In the genomic region with DNA sequence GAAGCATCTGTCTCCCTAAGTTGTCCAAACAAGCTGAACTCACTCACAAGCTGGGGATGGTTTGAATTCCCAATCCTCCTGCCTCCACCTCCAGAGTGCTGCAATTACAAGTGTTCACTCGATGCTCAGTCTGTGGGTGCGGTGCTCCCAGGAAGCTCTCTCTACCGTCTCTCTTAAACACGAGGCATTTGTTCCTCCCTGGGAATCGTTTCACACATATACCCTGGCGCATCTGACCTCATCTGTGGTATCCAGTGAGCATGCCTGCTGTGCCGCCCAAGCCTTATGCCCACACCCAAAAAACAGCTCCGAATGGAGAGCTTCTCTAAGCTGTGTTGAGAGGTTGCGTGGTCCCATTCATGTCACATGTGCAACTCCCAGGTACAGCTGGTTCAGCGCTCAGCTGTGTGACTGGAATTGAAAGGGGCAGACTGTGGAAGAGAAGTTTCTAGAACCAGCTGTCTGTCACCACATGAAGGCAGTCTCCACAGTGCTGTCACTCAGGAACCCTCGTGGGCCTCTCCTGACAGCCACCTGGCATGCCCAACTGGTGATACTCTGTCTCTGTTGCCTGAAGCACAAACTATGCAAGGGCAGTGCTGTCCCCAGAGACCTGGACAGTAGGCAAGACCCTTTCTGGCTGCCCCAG, we compare ENCODE assay signal across 13 mouse cellular contexts. TPM values are rescaled to one million over a fixed set of nuclear protein-coding genes. Genes with fewer than 3 reads are reported as not detected.
A peak's percentile ranks its signal among the peaks of the same experiment; 100 is the strongest.
DNase-seq lines count a peak whose midpoint lies in the region; ATAC-seq and TF ChIP-seq lines count a peak whose summit lies in the region.
"Had no signal": no experiment of that assay in that cellular context is flagged by ENCODE, and none has a peak within 500 bp of the region (broad histone marks: within the 10 kb centered on the region; RNA-seq: fewer than 3 reads in every experiment).

No protein-coding gene starts in this region.

- H3K9ac ChIP-seq in forebrain, postnatal 0 days: no peak overlapping the region
- H3K9ac ChIP-seq in kidney, embryonic 14.5 days (ENCODE audit: low read depth, low read length): no peak overlapping the region

- ATAC-seq in frontal cortex, adult (ENCODE audit: low TSS enrichment): peak; percentile 58; the same call in 1 of the 2 replicates
- peak; percentile 40 for ATAC-seq in forebrain, postnatal 0 days
- no peak for ATAC-seq in kidney, embryonic 14.5 days (ENCODE audit: low FRiP score, low TSS enrichment)

- TF ChIP-seq CTCF in brain, embryonic 14.5 days (IDR thresholded peaks at IDR 0.05; ENCODE audit: borderline replicate concordance, extremely low read depth, insufficient read depth, insufficient read length): no peak
- TF ChIP-seq CTCF in forebrain, postnatal 0 days (IDR thresholded peaks at IDR 0.05; ENCODE audit: low read depth): no peak

- no peak for DNase-seq in frontal cortex, postnatal 10 days (ENCODE audit: low spot score in 2 of 2)
- DNase-seq in brain, embryonic 14.5 days (ENCODE audit: low read depth): peak; percentile 43
- DNase-seq in forebrain, postnatal 0 days: no peak
- peak; percentile 56 to 61 for DNase-seq in thymus, adult 18-20 months
- DNase-seq in kidney, postnatal 10 days: no peak
- DNase-seq in embryo, embryonic 10 days (ENCODE audit: low spot score): no peak
- DNase-seq: adrenal gland, postnatal 25 days; cerebellum, adult 11-12 months had no signal

- no peaks in the 10 kb centered on the region for H3K9me3 ChIP-seq in forebrain, postnatal 0 days (ENCODE audit: low read length)
- H3K9me3 ChIP-seq in kidney, embryonic 14.5 days (ENCODE audit: control insufficient read depth, low read length): no peaks in the 10 kb centered on the region
- H3K9me3 ChIP-seq: heart, embryonic 10.5 days had no signal

- no peak for TF ChIP-seq POLR2A in brain, embryonic 14.5 days (IDR thresholded peaks at IDR 0.05; ENCODE audit: borderline replicate concordance, extremely low read depth, insufficient read depth, insufficient read length, poor library complexity, severe bottlenecking)

- no peaks in the 10 kb centered on the region for H3K27me3 ChIP-seq in forebrain, postnatal 0 days (ENCODE audit: insufficient read depth, low read length)
- no peaks in the 10 kb centered on the region for H3K27me3 ChIP-seq in kidney, embryonic 14.5 days (ENCODE audit: control insufficient read depth, insufficient read depth, low read length)

- H3K4me2 ChIP-seq in forebrain, postnatal 0 days (ENCODE audit: low read depth): no peak overlapping the region
- no peak overlapping the region for H3K4me2 ChIP-seq in kidney, embryonic 14.5 days (replicated peaks; ENCODE audit: low read depth, low read length)

- H3K36me3 ChIP-seq in forebrain, postnatal 0 days (ENCODE audit: insufficient read depth): no peaks in the 10 kb centered on the region
- H3K36me3 ChIP-seq in kidney, embryonic 14.5 days (ENCODE audit: control insufficient read depth, insufficient read depth, low read length): no peaks in the 10 kb centered on the region

- no peak overlapping the region for H3K4me3 ChIP-seq in forebrain, postnatal 0 days (ENCODE audit: low read depth, low read length)
- no peak overlapping the region for H3K4me3 ChIP-seq in kidney, embryonic 14.5 days (ENCODE audit: low read length)
- H3K4me3 ChIP-seq: heart, embryonic 10.5 days had no signal

- H3K27ac ChIP-seq in forebrain, postnatal 0 days (ENCODE audit: low read depth, low read length): peak overlapping the region; percentile 37; the same call in 1 of the 2 replicates
- H3K27ac ChIP-seq in kidney, embryonic 14.5 days (ENCODE audit: low read depth, low read length): no peak overlapping the region

- H3K4me1 ChIP-seq in forebrain, postnatal 0 days (ENCODE audit: insufficient read depth): peaks cover 12% of the 10 kb centered on the region
- peaks cover 15% of the 10 kb centered on the region for H3K4me1 ChIP-seq in kidney, embryonic 14.5 days (ENCODE audit: control insufficient read depth, insufficient read depth, low read length)

- 66% methylated on average over 11 of the region's 11 CpGs for WGBS in forebrain, postnatal 0 days
- whole genome bisulfite sequencing in kidney, embryonic 14.5 days: 86% methylated on average over 11 of the region's 11 CpGs

RNA-seq across cellular contexts. Expression of gene Lmf1, which starts 29.4 kb away (rescaled TPM):
- 11.7 and 16.0 TPM in 2 replicates for polyA plus RNA-seq in brain, embryonic 14.5 days (2012; rRNA removed)
- total RNA-seq in forebrain, postnatal 0 days (2014; rRNA removed): 21.5 and 28.1 TPM in 2 replicates
- 13.9 and 17.8 TPM in 2 replicates for polyA plus RNA-seq in forebrain, postnatal 0 days (2015; fragmentation: Nextera tagmentation; extraction: Ambion mirVana)
- polyA plus RNA-seq in kidney, embryonic 14.5 days (2014; fragmentation: Nextera tagmentation; extraction: Ambion mirVana): 21.3 and 29.8 TPM in 2 replicates

RNA-seq across cellular contexts. Expression of gene Sox8, which starts 37.8 kb away (rescaled TPM):
- polyA plus RNA-seq in brain, embryonic 14.5 days (2012; rRNA removed): 17.6 and 17.9 TPM in 2 replicates
- 26.6 and 27.4 TPM in 2 replicates for total RNA-seq in forebrain, postnatal 0 days (2014; rRNA removed)
- polyA plus RNA-seq in forebrain, postnatal 0 days (2015; fragmentation: Nextera tagmentation; extraction: Ambion mirVana): 20.8 and 22.6 TPM in 2 replicates
- 6.5 and 8.5 TPM in 2 replicates for polyA plus RNA-seq in kidney, embryonic 14.5 days (2014; fragmentation: Nextera tagmentation; extraction: Ambion mirVana)
- total RNA-seq: hematopoietic stem cell, adult 5-6 weeks; neutrophil, adult 5-6 weeks had no signal

Comparison
In these comparisons a context has a peak if more than half of its experiments do, and no peak if none do; other contexts are left out.
1. DNase-seq: peak in brain, embryonic 14.5 days (single experiment) and thymus, adult 18-20 months (2 of 2); none in frontal cortex, postnatal 10 days (0 of 2), forebrain, postnatal 0 days (single experiment), kidney, postnatal 10 days (single experiment) and embryo, embryonic 10 days (single experiment).